Mouse (Mus musculus): ENCODE data around the gene Ugt1a6b. TPM values are rescaled to one million over a fixed set of nuclear protein-coding genes. Genes with fewer than 3 reads are reported as not detected.
"Not testable (repeated sequence)": the region's sequence is repeated elsewhere in the genome, so short reads cannot be mapped to it uniquely, and the experiment has no call there.

Ugt1a6b gene
- 1 to 10 TPM in 1 of 2 experiments, under 1 TPM in 1; 0.81 to 1.5 TPM for total RNA-seq (2021)
- long read RNA-seq, experiment 1, partial matches to known transcripts = 0 of 1 reads
- long read RNA-seq, experiment 1, other reads (novel, unspliced or antisense) = 1 of 1 reads
- long read RNA-seq, experiment 2 = 0 reads

DNA sequence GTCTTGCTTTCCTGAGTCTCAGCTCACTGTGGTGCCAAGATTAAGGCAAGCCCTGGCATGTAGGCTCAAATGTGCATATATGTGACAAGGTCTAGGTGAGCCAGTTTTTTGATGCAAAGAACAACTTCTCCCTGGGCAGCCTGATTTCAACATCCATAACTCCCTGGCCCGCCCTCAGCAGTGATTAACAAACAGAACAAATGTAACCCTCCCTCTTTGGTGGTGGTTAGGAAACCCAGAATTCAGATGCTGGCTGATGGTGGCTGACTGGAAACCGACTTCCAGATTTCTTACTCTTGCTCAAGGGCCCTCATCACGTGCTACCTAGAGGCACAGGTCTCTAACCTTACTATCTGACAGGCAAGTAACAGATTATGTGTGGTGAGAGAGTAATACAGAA, at the start of gene Ugt1a6b:
Ugt1a6b (plus strand) TSS at position 234 of the 400 bp plus-strand sequence.
- not testable (repeated sequence) for DNase-seq (ENCODE audit: low spot score in 2 of 2)

DNA sequence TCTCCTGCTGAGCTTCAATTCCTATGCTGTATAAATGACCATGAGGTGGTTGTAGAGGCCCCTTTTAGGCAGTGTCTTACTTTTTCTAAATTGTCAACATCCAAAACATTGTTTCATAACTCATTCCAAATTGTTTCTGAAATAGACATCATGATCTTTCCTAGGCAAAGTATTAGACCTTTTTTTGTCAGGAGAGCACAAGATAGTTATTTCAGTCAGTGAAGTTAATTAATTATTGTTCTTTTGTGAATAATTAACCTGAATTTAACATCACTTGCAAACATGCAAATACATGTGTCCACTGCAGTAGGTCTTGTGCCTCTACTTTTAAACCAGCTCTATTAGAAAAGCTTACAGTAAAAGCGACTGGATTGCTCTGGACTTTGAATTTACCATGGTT, 48.0 kb upstream of the Ugt1a6b start, which contains the start of gene Ugt1a10:
Ugt1a10 (plus strand) TSS at position 301 of the 400 bp plus-strand sequence.
- DNase-seq (ENCODE audit: low spot score in 2 of 2) = no peak

DNA sequence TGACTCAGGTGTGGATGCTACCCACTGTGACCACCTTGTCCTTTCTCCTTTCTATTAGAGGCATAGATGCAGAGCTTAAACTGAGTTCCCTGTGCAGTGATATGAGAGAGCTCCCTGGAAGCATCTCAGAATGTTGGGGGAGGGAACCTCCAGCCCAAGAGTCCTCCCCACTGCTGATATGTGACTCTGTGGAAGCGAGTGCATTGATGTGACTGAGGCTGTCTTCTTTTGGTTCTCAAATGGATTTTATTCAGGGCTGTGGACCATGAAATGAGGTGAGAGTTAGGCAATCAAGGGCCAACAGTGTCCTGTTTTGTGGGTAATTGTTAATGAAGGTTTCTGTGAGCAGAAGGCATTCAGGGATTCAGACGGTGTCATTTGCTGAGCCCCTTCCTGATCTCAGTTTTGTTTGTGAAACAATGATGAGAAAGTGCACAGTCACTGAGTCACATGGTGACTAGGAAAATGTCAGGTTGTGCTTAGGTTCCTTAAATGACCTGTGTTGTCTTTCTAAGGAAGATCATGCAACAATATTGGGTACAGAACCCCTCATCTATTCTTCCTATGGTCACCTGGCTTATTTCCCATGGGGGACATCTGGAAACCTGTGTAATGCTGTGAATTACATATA, 36.5 kb upstream of the Ugt1a6b start:
- DNase-seq (ENCODE audit: low spot score in 2 of 2) = not testable (repeated sequence)

DNA sequence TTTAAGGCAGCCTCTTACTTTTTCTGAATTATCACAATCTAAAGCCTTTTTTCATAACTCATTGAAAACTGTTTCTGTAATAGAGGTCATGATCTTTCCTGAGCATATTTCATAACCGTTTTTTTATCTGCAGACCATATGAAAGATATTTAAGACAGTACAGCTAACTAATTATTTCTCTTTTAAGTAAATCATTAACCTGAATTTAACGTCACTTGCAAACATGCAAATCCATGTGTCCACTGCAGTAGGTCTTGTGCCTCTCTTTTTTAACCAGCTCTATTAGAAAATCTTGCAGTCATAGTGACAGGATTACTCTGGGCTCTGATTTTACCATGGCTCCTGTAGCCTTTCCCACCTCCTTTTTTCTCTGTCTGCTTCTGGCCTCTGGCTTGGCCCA, 32.6 kb upstream of the Ugt1a6b start, which contains the start of gene Ugt1a9:
Ugt1a9 (plus strand) TSS at position 306 of the 400 bp plus-strand sequence.
- DNase-seq (ENCODE audit: low spot score in 2 of 2) = no peak

DNA sequence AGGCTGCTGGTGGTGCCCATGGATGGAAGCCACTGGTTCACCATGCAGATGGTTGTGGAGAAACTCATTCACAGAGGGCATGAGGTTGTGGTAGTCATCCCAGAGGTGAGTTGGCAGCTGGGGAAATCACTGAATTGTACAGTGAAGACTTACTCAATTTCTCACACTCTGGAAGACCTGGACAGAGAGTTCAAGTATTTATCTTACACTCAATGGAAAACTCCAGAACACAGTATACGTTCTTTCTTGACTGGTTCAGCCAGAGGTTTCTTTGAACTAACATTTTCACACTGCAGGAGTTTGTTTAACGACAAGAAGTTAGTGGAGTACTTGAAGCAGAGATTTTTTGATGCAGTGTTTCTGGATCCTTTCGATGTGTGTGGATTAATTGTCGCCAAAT, 32.1 kb upstream of the Ugt1a6b start:
- DNase-seq (ENCODE audit: low spot score in 2 of 2) = no peak

DNA sequence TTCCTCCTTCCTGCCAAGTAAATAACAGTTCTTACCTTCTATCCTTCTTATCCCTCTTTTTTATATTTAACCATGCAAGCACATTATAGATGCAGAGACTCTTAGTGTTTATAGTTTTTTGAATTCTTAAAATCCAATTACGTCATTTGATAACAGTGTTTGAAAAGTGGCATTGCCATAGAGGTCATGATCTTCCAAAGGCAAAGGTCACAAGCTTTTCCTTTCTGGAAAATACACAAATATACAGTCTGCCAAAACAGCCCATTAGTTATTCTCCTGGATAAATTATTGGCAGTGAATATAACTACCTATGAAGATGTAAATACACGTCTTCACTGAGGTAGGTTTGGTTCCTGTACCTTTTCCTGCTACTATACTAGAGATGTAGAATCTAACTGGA, 28.6 kb upstream of the Ugt1a6b start:
- DNase-seq (ENCODE audit: low spot score in 2 of 2) = no peak

DNA sequence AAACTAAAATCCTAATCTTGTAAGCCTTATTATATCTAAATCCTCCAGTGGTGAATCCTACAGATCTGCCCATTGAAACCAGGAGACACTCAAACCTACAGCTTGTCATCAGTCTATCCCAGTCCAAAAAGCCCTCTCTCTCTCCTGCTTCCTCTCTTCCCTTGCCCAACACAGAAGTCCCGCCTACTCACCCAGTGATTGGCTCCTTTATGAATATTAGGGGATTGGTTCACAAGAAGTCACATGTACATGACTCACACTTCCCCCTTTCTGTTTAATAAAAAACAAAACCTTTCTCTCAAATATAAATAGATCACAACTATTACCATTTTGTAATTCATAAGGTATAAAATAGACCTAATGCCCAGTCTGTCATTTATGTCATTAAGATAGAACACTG, 25.9 kb upstream of the Ugt1a6b start:
- no peak for DNase-seq (ENCODE audit: low spot score in 2 of 2)

DNA sequence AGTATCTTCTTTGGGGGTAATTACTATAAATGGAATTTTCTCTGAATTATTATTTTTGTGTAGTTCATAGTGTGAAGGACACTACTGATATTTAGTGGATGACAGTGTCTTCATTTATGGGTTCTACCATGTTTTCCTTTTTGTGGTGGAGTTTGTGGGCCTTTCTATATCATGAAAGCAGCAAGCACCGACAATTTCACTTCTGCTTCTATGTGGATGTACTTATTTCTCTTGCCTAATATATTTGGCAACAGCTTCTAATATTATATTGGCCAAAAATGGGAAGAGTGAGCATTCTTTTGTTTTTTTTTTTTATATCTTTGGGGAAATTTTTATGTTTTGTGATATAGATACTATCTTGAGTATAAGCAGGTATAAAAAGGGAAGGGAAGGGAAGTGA, 21.4 kb upstream of the Ugt1a6b start:
- DNase-seq (ENCODE audit: low spot score in 2 of 2) = no peak

DNA sequence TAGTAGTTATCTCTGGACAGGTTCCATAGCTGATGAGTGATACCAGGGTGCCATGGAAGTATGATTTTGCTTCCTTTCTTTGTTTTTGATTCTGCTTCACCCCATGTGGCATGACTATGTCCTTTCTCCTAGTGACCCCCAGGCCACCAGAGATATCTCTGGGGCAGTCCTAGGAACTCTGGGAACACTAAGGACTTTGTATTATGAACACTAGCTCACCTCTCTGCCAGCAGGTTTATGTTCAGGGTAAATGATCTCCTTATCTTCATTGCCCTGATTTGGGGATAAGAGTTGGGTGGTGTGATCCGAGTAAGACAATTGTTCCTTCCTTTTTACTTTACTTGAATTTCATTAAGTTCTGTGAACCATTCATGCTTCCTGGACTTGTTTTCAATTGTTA, 16.9 kb upstream of the Ugt1a6b start:
- no peak for DNase-seq (ENCODE audit: low spot score in 2 of 2)

DNA sequence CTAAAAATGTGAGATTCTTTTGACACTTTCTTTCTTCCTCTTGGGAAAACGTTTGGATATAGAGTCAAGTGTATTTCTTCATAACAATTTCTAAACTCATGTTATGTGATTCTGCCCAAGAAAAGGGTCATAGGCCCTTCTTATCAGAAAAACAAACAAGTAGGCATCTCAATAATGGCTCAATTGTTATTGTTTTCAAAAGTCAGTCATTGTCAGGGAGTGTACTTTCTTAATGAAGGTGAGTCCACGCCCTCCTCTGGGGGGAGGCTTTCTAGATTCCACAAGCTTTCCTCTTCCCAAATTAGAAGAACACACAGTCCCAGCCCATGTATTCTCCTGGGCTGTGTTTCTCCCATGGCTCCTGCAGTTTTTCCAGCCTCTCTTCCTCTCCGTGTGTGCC, 15.5 kb upstream of the Ugt1a6b start, which contains the start of gene Ugt1a8:
Ugt1a8 (plus strand) TSS at position 301 of the 400 bp plus-strand sequence.
- no peak for DNase-seq (ENCODE audit: low spot score in 2 of 2)

DNA sequence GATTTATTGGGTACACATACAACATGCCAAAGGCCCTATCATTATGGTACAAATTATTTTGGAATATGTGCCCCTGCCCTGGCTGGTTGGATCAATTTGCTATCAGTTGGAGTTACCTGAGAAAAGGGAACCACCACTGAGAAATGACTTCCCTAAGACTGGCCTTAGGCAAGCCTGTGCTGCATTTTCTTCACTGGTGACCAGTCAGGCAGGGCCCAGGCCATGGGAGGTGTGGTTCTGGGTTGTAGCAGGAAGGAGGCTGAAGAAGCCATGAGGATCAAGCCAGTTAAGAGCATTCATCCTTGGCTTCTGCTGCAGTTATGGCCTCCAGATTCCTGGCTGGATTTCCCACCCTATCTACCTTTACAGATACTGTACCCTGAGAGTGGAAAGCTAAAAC, 10.7 kb upstream of the Ugt1a6b start:
- DNase-seq (ENCODE audit: low spot score in 2 of 2) = no peak

DNA sequence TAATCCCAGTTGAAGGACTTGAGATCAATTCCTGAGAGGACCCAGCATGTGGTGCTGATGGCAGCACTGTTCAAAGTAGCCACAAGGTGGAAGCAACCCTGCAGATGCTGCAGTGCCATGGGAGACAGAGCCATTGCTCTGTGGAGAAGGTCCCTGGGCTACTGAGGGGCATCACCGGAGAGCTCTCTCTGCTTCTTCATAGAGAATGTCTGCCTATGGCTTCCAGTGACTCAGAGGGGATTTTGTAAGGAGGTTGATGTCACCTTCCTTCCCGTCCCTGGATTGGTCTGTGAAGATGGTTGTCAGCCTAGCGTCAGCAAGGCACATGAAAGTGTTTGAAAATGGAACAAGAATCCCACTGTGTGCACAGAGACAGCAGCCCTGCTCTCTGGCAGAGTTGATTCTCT, 8.8 kb upstream of the Ugt1a6b start:
- DNase-seq (ENCODE audit: low spot score in 2 of 2) = not testable (repeated sequence)

DNA sequence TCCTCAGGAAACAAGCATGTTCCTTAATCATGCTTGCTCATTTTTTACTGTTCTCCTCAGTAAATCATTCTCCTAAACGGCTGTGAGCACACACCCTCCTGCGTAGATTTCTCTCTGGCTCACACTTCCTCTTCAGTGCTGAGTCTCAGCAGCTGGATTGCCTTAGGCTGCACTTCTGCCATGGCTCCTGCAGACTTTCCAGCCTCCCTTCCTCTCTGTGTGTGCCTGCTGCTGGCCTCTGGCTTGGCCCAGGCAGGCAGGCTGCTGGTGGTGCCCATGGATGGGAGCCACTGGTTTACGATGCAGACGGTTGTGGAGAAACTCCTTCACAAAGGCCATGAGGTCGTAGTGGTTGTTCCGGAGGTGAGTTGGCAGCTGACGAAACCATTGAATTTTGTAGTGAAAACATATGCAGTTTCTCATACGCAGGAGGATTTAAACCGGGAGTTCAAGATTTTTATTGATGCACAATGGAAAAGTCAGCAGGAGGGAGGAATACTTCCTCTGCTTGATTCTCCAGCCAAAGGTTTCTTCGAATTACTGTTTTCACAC, 8.0 kb upstream of the Ugt1a6b start, which contains the start of gene Ugt1a7c:
Ugt1a7c (plus strand) TSS at position 122 of the 552 bp plus-strand sequence.
- peak in 1 of 2 experiments; percentile 26 for DNase-seq (ENCODE audit: low spot score in 2 of 2)

DNA sequence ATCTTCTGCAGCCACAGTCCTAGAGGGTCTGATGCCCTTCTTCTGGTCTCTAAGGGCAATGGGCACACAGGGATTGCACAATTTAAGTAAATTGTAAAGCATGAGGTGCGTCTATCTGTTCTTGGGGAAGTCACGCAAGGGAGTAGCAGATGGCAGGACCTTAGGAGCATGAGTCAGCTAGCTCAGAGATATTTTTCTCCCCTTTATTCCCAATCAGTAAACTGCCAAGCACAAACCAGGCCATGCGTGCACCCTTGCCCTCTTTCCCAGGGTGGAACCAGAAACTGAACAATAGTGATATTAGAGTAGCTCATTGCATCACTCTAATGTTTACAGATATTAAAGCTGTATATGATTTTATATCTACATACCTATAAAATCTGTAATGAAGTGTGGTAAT, 4.5 kb upstream of the Ugt1a6b start:
- not testable (repeated sequence) for DNase-seq (ENCODE audit: low spot score in 2 of 2)

DNA sequence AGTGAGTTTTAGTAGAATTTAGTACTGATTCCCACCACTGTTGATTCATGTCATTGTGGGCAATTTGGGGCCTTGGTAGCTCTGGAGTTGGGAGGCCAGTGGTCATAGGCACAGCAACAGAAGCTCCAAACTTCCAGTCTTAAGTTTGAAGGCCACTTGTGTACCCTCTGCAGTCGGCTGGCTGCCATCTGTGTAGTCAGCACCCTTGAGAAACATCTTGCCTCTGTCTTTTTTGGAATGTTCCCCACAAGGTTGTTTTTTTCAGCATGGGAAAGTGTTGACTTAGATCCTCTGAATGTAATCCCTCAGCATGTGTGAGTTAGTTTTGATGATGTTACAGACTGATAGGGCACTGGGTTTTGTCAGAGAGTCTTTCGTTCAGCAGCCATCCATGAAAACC, 3.4 kb upstream of the Ugt1a6b start:
- not testable (repeated sequence) for DNase-seq (ENCODE audit: low spot score in 2 of 2)

DNA sequence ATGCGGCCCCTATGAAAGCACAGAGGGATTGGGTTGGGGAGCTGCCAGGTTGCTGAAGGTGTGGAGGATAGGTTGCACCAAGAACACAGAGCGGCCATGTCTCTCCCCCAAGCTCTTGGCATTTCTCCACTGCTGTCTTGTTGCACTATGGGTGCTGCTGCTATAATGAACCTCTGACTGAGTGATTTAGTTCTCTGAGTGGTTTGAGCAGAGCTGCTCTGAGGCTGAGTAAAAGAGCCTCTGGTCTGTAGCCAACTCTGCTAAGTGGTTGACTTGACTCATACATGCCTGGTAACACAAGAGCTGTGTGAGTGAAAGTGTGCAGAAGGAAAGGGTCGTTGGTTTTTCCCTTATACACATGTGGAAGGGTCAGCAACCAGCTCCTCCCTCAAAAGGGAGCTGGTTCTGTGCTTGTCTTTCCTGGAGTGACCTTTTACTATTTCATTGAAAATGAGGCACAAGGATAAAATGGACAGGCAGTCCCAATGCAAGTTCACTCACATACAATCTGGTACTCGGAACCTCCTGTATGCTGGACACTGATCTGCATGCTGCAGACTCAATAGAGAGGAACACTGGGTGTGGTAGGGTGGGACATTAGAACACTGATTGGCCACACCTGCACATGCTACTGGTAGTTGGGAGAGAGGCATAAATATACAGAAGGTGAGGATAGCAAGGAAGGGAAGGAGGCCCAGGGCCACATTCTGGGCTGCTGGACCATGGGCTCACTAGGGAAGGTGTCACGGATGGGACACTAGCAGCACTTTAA, 831 bp downstream of the Ugt1a6b start:
- not testable (repeated sequence) for DNase-seq (ENCODE audit: low spot score in 2 of 2)

DNA sequence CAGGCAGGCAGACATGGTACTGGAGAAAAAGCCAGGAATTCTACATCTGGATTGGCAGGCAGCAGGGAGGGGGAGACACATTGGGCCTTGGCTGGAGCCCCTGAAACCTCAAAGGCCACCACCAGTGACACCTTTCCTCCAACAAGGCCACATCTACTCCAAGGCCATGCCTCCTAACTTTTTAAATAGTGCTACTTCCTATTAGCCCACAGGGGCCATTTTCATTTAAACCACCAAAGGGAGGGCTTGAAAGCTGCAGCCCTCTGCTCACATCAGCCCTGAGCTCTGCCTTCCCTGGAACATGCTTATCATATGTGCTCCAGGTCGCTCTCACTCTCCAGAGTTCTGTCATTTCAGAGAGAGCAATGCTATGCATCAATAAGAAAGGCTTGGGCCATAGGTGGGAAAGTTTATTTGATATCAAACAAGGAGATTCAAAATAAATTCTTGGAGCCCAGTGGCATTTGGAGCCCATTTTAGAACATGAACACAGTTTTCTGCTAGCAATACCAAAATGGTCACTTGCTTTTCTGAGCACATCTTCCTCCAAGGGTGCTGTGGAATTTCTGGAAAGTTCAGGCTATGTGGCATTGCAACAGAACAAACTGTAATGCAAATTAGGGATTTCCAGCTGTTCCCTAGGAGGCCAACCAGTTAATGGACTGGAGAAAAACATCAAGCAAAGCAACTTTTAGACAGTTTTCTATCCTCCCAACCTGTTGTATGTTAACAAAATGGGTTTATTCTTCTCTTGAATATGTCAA, 1.8 kb downstream of the Ugt1a6b start:
- no peak for DNase-seq (ENCODE audit: low spot score in 2 of 2)

DNA sequence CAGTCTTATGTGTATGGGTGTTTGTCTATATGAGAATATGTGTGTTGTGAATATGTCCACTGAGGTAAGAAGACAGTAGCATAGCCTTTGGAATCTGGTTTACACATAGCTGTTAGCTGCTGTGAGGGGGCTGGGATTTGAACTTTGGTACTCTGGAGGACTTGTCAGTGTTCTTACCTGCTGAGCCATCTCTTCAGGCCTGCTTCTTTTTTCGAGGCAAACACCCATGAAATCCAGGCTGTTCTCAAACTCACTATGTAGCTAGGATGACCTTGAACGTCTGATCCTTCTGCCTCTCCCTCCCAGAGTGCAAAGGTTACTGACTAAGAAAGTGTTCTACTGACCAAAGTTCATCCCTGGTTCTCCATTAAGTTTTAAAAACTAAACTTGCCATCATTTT, 2.6 kb downstream of the Ugt1a6b start:
- DNase-seq (ENCODE audit: low spot score in 2 of 2) = no peak

DNA sequence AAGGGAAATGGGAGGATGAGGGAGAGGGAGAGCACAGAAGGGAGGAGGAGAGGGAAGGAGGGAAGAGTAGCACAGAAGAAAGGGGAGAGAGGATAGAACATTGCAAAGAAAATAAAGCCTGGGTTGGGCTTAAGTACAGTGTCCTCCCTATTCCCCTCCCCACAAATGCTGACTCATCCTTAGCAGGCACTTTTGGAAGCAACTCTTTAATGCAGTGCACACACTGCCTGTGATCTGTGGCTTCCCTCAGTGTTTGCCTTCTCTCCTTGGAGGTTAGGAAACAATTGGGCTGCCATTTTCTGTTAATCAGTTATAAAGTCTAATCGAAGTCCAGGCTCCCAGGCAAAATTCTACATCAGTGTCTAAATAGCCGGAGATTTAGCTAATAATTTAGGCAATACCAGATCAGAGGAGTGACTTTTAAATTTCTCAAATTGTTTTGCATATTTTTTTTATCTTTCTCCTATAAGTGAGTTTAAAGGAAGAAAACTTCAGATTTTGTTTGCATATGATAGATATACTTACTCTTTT, 6.0 kb downstream of the Ugt1a6b start:
- not testable (repeated sequence) for DNase-seq (ENCODE audit: low spot score in 2 of 2)

DNA sequence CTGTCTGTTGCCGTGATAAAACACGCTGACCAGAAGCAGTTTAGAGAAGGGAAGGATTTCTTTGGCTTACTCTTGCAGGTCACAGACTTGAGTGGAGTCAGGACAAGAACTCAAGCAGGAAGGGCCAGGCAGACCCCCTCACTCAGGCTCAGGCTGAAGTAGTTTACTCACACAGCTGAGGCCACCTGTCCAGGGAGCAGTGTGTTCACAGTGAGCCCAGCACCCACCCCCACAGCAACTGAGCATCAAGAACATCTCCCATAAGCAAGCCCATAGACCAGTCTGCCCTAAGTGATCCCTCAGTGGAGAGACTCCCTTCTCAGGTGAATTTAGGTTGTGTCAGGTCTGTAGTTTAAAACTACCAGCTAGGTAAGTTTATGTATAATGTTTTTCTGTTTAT, 6.6 kb downstream of the Ugt1a6b start:
- not testable (repeated sequence) for DNase-seq (ENCODE audit: low spot score in 2 of 2)

DNA sequence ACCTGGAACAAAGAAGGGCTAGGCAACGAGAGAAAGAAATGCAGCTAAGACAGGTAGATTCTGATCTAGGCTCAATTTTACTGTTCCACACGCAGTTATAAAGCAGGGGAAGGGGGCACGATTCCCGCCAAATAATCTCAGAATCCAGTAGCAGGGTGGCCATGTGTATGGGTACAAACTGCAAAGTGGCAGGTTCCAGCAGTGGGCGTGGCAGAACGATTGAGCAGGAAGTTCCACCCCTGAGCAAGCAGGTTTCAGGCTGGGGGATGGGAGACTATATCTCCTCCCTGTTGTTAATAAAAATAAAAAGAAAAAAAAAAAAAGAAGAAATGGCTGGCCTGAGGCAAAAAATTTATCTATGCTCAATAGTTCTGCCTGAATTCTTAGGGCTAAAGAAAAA, 9.7 kb downstream of the Ugt1a6b start:
- DNase-seq (ENCODE audit: low spot score in 2 of 2) = not testable (repeated sequence)

All from gastrocnemius, postnatal 4 days (tissue).